Mouse (Mus musculus) midbrain, embryonic 14.5 days (tissue): ENCODE results near the gene Lypd6b. TPM values are rescaled to one million over a fixed set of nuclear protein-coding genes. Genes with fewer than 3 reads are reported as not detected.

Experiments
- ATAC-seq: fragments of 200-750 bp; cut with Nextera tagmentation; 2 replicates; pipeline ENCODE4 v1.8.0; 2017; ENCODE audit warnings: moderate number of reproducible peaks, moderate library complexity; ENCODE audit not compliant: low FRiP score, low TSS enrichment
- DNase-seq: peaks from one replicate; pipeline ENCODE4 v3.0.0-alpha.2; 2015
- H3K27ac ChIP-seq: fragments of 300-500 bp; sonication (generic); replicated peaks from 2 replicates; pipeline ENCODE4 v1.5.1; 2014; ENCODE audit warnings: mild to moderate bottlenecking, low read depth, low read length, moderate library complexity
- H3K27me3 ChIP-seq: fragments of 300-500 bp; sonication (generic); 2 replicates; pipeline ENCODE4 v1.6.1; 2014; ENCODE audit warnings: low read length, control low read depth, mixed read lengths; ENCODE audit not compliant: control insufficient read depth, insufficient read depth
- H3K36me3 ChIP-seq: fragments of 300-500 bp; sonication (generic); 2 replicates; pipeline ENCODE4 v1.6.1; 2014; ENCODE audit warnings: low read length, control low read depth; ENCODE audit not compliant: control insufficient read depth, insufficient read depth
- H3K4me1 ChIP-seq: fragments of 300-500 bp; sonication (generic); 2 replicates; pipeline ENCODE4 v1.6.1; 2014; ENCODE audit warnings: mild to moderate bottlenecking, antibody characterized with exemption, low read length, control low read depth; ENCODE audit not compliant: control insufficient read depth, insufficient read depth
- H3K4me2 ChIP-seq: fragments of 300-500 bp; sonication (generic); 2 replicates; pipeline ENCODE4 v1.6.1; 2014; ENCODE audit warnings: mild to moderate bottlenecking, low read length, moderate library complexity
- H3K4me3 ChIP-seq: fragments of 300-500 bp; sonication (generic); replicated peaks from 2 replicates; pipeline ENCODE4 v1.5.1; 2014; ENCODE audit warnings: low read depth, low read length
- H3K9ac ChIP-seq: fragments of 300-500 bp; sonication (generic); replicated peaks from 2 replicates; pipeline ENCODE4 v1.6.1; 2014; ENCODE audit warnings: mild to moderate bottlenecking, low read length, moderate library complexity
- H3K9me3 ChIP-seq: fragments of 300-500 bp; sonication (generic); 2 replicates; pipeline ENCODE4 v1.6.1; 2016; ENCODE audit warnings: low read length, control low read depth, mixed read lengths; ENCODE audit not compliant: control insufficient read depth
- WGBS: fragments of 180-500 bp; shearing (Covaris S2); extraction: QIAGEN DNeasy Blood & Tissue Kit; methylation state at CpG from one replicate; pipeline ENCODE4 v1.1.7; 2014; 5-methylcytosine and 5-hydroxymethylcytosine counted together
- polyA plus RNA-seq: library from polyadenylated mRNA; unstranded; fragments of >200 nt; fragmentation: Nextera tagmentation; extraction: Ambion mirVana; gene quantifications from 2 replicates; pipeline ENCODE4 v1.2.1, GENCODE M21; 2014

Lypd6b gene
- polyA plus RNA-seq, 1 experiment from 2014 or later, result 8.7 TPM

DNA sequence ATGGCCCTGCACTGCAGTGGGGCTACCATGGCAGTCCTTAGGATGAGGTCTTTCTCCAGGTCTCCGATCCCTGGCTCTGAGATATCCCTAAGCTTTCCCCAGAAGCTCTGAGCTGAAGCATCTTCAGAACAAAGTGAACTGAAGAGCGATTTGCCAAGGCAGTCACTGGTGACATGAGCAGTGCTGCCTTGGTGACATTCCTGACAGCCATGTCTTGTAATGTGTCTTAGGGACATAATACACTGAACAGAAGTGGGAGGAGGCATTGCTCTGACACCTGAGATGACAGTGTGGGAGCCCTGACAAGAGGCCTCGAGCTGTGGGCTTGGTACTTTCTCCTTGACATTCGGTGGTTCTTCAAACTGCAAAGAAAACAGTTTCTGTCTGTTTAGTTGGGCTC, 11.1 kb upstream of the Lypd6b start:
- no peak overlapping the region for H3K27ac ChIP-seq
- no peaks in the 10 kb centered on the region for H3K9me3 ChIP-seq
- H3K4me2 ChIP-seq, result no peak overlapping the region
- 89% methylated on average over 4 of the region's 4 CpGs for WGBS
- H3K4me3 ChIP-seq, result no peak overlapping the region
- no peak overlapping the region for H3K9ac ChIP-seq
- H3K27me3 ChIP-seq, result no peaks in the 10 kb centered on the region
- ATAC-seq (no peak), DNase-seq (no peak)
- peaks cover 15% of the 10 kb centered on the region for H3K36me3 ChIP-seq
- H3K4me1 ChIP-seq, result no peaks in the 10 kb centered on the region

DNA sequence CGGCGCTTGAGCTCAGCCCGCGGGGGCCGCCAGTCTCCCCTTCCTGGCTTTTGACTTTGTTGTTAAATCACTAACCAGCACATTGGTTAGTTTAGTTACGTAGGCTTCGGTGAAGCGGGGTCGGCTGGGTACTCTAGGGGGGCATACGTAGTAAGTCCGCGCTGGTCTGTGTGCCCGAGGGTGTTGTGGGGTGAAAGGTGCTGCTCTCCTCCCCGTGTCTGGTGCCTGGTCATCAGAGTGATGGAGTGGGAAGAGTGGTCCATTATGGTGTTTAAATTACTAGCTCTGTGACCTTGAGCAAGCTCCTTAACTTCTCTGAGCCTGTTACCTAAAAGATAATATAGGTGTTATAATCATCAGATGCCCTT, 547 bp downstream of the Lypd6b start:
- no peak overlapping the region for H3K27ac ChIP-seq
- H3K4me2 ChIP-seq, result peak overlapping the region; percentile 100
- 1% methylated on average over 14 of the region's 14 CpGs for whole genome bisulfite sequencing
- peaks cover 5% of the 10 kb centered on the region; the same call in 1 of the 2 replicates for H3K4me1 ChIP-seq
- H3K36me3 ChIP-seq, result no peaks in the 10 kb centered on the region
- DNase-seq, result no peak
- peak overlapping the region; percentile 60 for H3K4me3 ChIP-seq
- no peaks in the 10 kb centered on the region for H3K9me3 ChIP-seq
- H3K27me3 ChIP-seq, result peaks cover 21% of the 10 kb centered on the region
- peak; percentile 44; the same call in 1 of the 2 replicates for ATAC-seq
- H3K9ac ChIP-seq, result peak overlapping the region; percentile 67

DNA sequence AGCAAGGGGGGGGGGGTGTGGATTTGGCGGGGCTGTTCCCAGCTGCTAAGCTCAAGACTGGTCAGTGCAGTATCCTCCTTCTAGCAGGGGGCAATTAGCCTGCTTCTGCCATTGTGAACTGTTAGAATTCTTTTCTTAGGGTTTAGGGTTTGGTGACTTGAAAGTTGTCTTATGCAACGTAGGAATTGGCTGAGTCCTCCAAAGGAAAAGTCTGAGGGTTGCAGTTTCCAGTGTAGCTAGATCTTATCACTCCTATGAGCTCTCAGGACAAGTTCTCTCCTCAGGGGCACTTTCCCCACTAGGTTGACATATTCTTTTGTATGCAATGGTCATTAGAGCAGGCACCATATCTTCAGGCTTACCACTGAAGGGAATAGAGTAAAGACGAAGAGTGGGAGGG, 1.2 kb downstream of the Lypd6b start:
- Histone ChIP-seq H3K4me2 (no peak overlapping the region), H3K4me1 (peaks cover 5% of the 10 kb centered on the region; the same call in 1 of the 2 replicates), H3K36me3 (no peaks in the 10 kb centered on the region), H3K9me3 (no peaks in the 10 kb centered on the region), H3K27ac (no peak overlapping the region), H3K4me3 (no peak overlapping the region), H3K27me3 (peaks cover 21% of the 10 kb centered on the region), H3K9ac (no peak overlapping the region)
- ATAC-seq (no peak), DNase-seq (no peak)
- WGBS, result 20% methylated on average over 3 of the region's 3 CpGs

- Histone ChIP-seq H3K4me2 (no peak overlapping the region), H3K4me1 (peaks cover 5% of the 10 kb centered on the region; the same call in 1 of the 2 replicates), H3K27me3 (peaks cover 21% of the 10 kb centered on the region), H3K9ac (no peak overlapping the region), H3K36me3 (no peaks in the 10 kb centered on the region), H3K4me3 (no peak overlapping the region), H3K9me3 (no peaks in the 10 kb centered on the region), H3K27ac (no peak overlapping the region)
- DNase-seq (no peak), ATAC-seq (no peak)
- WGBS, result 56% methylated on average over 6 of the region's 6 CpGs
Measured at GRCm38 (mm10) chr2:49789078-49789477, 1.6 kb downstream of the Lypd6b start.

GRCm38 (mm10) chr2:49789504-49789903, 2.0 kb downstream of the Lypd6b start:
- Histone ChIP-seq H3K4me3 (no peak overlapping the region), H3K36me3 (no peaks in the 10 kb centered on the region), H3K9ac (no peak overlapping the region), H3K27ac (no peak overlapping the region), H3K27me3 (peaks cover 21% of the 10 kb centered on the region), H3K4me2 (no peak overlapping the region), H3K4me1 (peaks cover 5% of the 10 kb centered on the region; the same call in 1 of the 2 replicates), H3K9me3 (no peaks in the 10 kb centered on the region)
- DNase-seq (no peak), ATAC-seq (no peak)
- whole genome bisulfite sequencing, result 89% methylated on average over 5 of the region's 5 CpGs

DNA sequence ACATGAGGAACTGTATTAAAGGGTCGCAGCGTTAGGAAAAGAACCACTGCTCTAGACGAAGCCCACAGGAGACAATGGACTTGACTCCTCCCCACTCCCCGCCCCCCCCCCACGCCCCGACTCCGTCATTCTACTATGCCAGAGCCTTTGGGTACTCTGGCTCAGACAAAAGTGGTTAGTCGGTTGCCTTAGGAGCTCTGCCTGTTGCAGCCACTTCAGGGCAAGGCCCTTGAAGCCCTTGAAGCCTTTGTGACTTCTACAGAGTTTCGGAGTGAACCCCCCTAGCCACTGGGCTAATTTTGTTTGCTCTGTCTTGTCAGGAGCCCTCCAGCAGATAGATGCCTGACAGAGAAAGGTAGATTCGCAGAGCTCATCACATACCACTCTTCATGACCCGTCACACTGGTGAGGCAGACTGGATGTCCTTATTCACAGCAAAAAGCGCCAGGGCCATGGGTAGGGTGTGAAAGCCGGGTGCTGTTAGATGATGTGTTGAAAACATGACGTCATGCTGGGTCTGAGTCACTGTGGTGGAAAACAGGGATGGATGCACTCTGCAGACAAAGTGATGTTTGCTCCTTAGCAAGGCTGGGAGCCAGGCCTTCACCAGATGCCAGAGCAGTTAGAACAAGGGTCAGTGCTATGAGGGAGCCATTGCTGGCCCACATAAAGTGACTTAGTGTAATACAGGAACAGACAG, 10.1 kb downstream of the Lypd6b start:
- DNase-seq (no peak), ATAC-seq (no peak)
- WGBS, result 65% methylated on average over 14 of the region's 14 CpGs
- H3K9me3 ChIP-seq, result no peaks in the 10 kb centered on the region
- no peak overlapping the region for H3K4me2 ChIP-seq
- H3K36me3 ChIP-seq, result no peaks in the 10 kb centered on the region
- H3K27ac ChIP-seq, result no peak overlapping the region
- H3K27me3 ChIP-seq, result no peaks in the 10 kb centered on the region
- no peak overlapping the region for H3K4me3 ChIP-seq
- H3K4me1 ChIP-seq, result no peaks in the 10 kb centered on the region
- no peak overlapping the region for H3K9ac ChIP-seq

DNA sequence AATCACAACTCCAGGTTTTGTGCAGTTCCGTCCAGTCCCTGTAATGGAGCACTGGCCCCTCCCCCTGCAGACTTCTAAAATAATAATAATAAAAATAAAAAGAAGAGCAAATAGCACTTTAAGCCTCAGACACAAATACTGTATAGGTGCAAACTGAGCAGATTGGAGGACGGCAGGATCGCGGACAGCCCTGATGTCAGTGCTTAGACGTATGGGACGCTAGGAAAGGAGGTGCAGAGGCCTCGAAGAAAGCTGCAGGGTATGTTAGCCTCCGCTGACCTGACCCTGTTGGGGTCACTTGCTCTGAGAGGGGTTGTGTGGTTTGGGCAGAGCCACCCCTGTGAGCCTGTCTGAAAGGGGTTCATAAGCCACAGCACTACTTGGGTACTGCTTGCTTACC, 17.0 kb downstream of the Lypd6b start:
- Histone ChIP-seq H3K27me3 (no peaks in the 10 kb centered on the region), H3K4me1 (no peaks in the 10 kb centered on the region), H3K9ac (no peak overlapping the region), H3K4me3 (no peak overlapping the region), H3K27ac (no peak overlapping the region), H3K4me2 (no peak overlapping the region), H3K36me3 (no peaks in the 10 kb centered on the region), H3K9me3 (no peaks in the 10 kb centered on the region)
- 84% methylated on average over 8 of the region's 8 CpGs for WGBS
- DNase-seq, result no peak
- no peak for ATAC-seq

- H3K36me3 ChIP-seq, result no peaks in the 10 kb centered on the region
- no peaks in the 10 kb centered on the region for H3K27me3 ChIP-seq
- no peaks in the 10 kb centered on the region for H3K4me1 ChIP-seq
- 77% methylated on average over 11 of the region's 11 CpGs for WGBS
- H3K27ac ChIP-seq, result no peak overlapping the region
- H3K9me3 ChIP-seq, result no peaks in the 10 kb centered on the region
- H3K9ac ChIP-seq, result no peak overlapping the region
- no peak overlapping the region for H3K4me2 ChIP-seq
- no peak for ATAC-seq
- H3K4me3 ChIP-seq, result no peak overlapping the region
- DNase-seq, result no peak
Measured at GRCm38 (mm10) chr2:49805736-49806371, 18.4 kb downstream of the Lypd6b start.

- H3K36me3 ChIP-seq, result no peaks in the 10 kb centered on the region
- H3K27me3 ChIP-seq, result 0 out of 2 replicates have a peak, but pooled peaks cover 4% of the 10 kb centered on the region
- ATAC-seq, result no peak
- no peak overlapping the region for H3K4me2 ChIP-seq
- no peak overlapping the region for H3K27ac ChIP-seq
- 92% methylated on average over 6 of the region's 6 CpGs for WGBS
- no peak overlapping the region for H3K4me3 ChIP-seq
- no peak for DNase-seq
- no peak overlapping the region for H3K9ac ChIP-seq
- no peaks in the 10 kb centered on the region for H3K9me3 ChIP-seq
- H3K4me1 ChIP-seq, result no peaks in the 10 kb centered on the region
Measured at GRCm38 (mm10) chr2:49809496-49809895, 22.0 kb downstream of the Lypd6b start.
